Mouse (Mus musculus) lung, adult 2 months (tissue): ENCODE results near the gene Atp6v1g3.

Source experiments
- CTCF ChIP-seq: fragments of 200-500 bp; IDR thresholded peaks from 2 replicates; pipeline ENCODE4 v1.5.1; 2011; ENCODE audit warnings: mild to moderate bottlenecking, low read length, control low read depth; ENCODE audit not compliant: insufficient read depth
- POLR2A ChIP-seq: fragments of 200-500 bp; IDR thresholded peaks from 2 replicates; pipeline ENCODE4 v1.6.1; 2011; ENCODE audit warnings: low read depth, mild to moderate bottlenecking, control low read depth, low read length, borderline replicate concordance; ENCODE audit errors: extremely low read depth

DNA sequence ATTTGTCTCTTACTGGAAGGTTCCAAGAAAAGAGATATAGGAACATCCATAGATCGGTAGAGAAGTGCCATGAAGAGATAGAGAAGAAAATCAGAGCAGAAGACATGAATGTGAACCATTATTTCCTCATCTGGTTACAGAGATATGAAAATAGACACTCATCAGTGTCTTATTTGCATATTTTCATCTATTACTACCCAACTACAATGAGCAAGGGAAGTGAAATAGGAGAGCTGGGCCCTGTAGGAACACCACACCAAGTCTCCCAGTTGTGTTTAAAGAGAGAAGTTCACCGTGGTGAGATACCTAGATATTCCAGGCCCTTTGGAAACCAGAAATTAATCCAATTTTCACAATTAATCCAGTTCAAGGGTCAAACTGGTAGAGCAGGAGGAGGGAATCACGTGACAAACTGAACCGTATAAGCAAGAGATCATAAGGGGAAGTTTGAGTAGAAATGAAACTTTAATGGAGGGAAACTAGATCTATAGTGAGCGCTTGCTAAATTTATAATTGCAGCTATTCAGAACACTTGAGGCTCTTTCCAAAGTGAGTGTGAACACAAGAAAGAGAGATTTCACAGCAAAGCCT, 6.0 kb upstream of the Atp6v1g3 start:
- TF ChIP-seq CTCF (no peak), POLR2A (no peak)
